Mouse (Mus musculus): ENCODE results near the gene Smc5. TPM values are rescaled to one million over a fixed set of nuclear protein-coding genes. Genes with fewer than 3 reads are reported as not detected.

Gene Smc5
- polyA plus RNA-seq, 1 experiment from 2014 or later, result 42.2 TPM

- H3K4me1 ChIP-seq, result no peaks in the 10 kb centered on the region
- 0 out of 2 replicates have a peak, but pooled peaks cover 9% of the 10 kb centered on the region for H3K36me3 ChIP-seq
- H3K4me3 ChIP-seq, result no peak overlapping the region
- ATAC-seq (ENCODE audit: insufficient number of reproducible peaks, insufficient read depth, low FRiP score, low TSS enrichment, low read depth), result no peak
- WGBS, result 91% methylated on average over 7 of the region's 7 CpGs
- H3K4me2 ChIP-seq, result no peak overlapping the region
- H3K27ac ChIP-seq, result no peak overlapping the region
- H3K9me3 ChIP-seq, result no peaks in the 10 kb centered on the region
- H3K9ac ChIP-seq, result no peak overlapping the region
- no peaks in the 10 kb centered on the region for H3K27me3 ChIP-seq
Observed at GRCm38 (mm10) chr19:23188986-23189385, 84.7 kb downstream of the Smc5 start.

GRCm38 (mm10) chr19:23187732-23188131, 86.0 kb downstream of the Smc5 start:
- Histone ChIP-seq H3K9ac (no peak overlapping the region), H3K4me1 (no peaks in the 10 kb centered on the region), H3K27me3 (no peaks in the 10 kb centered on the region), H3K4me2 (no peak overlapping the region), H3K36me3 (0 out of 2 replicates have a peak, but pooled peaks cover 9% of the 10 kb centered on the region), H3K9me3 (no peaks in the 10 kb centered on the region), H3K4me3 (no peak overlapping the region), H3K27ac (no peak overlapping the region)
- no peak for ATAC-seq (ENCODE audit: insufficient number of reproducible peaks, insufficient read depth, low FRiP score, low TSS enrichment, low read depth)
- WGBS, result 87% methylated on average over 6 of the region's 6 CpGs

GRCm38 (mm10) chr19:23184068-23184467, 89.6 kb downstream of the Smc5 start:
- Histone ChIP-seq H3K27ac (no peak overlapping the region), H3K4me2 (no peak overlapping the region), H3K9me3 (no peaks in the 10 kb centered on the region), H3K36me3 (0 out of 2 replicates have a peak, but pooled peaks cover 4% of the 10 kb centered on the region), H3K4me1 (no peaks in the 10 kb centered on the region), H3K9ac (no peak overlapping the region), H3K4me3 (no peak overlapping the region), H3K27me3 (no peaks in the 10 kb centered on the region)
- ATAC-seq (ENCODE audit: insufficient number of reproducible peaks, insufficient read depth, low FRiP score, low TSS enrichment, low read depth), result no peak
- WGBS, result 79% methylated on average over 4 of the region's 4 CpGs

- no peak overlapping the region for H3K4me2 ChIP-seq
- ATAC-seq (ENCODE audit: insufficient number of reproducible peaks, insufficient read depth, low FRiP score, low TSS enrichment, low read depth), result no peak
- 0 out of 2 replicates have a peak, but pooled peaks cover 4% of the 10 kb centered on the region for H3K36me3 ChIP-seq
- H3K27me3 ChIP-seq, result no peaks in the 10 kb centered on the region
- H3K4me3 ChIP-seq, result no peak overlapping the region
- H3K9me3 ChIP-seq, result no peaks in the 10 kb centered on the region
- 90% methylated on average over 4 of the region's 4 CpGs for WGBS
- H3K27ac ChIP-seq, result no peak overlapping the region
- H3K9ac ChIP-seq, result no peak overlapping the region
- H3K4me1 ChIP-seq, result no peaks in the 10 kb centered on the region
Observed at GRCm38 (mm10) chr19:23183493-23183892, 90.2 kb downstream of the Smc5 start.

GRCm38 (mm10) chr19:23178533-23178932, 95.2 kb downstream of the Smc5 start:
- Histone ChIP-seq H3K9me3 (no peaks in the 10 kb centered on the region), H3K27me3 (no peaks in the 10 kb centered on the region), H3K4me1 (no peaks in the 10 kb centered on the region), H3K27ac (no peak overlapping the region), H3K4me2 (no peak overlapping the region), H3K9ac (no peak overlapping the region), H3K4me3 (no peak overlapping the region), H3K36me3 (no peaks in the 10 kb centered on the region)
- no peak for ATAC-seq (ENCODE audit: insufficient number of reproducible peaks, insufficient read depth, low FRiP score, low TSS enrichment, low read depth)
- 96% methylated on average over 3 of the region's 3 CpGs for WGBS

- Histone ChIP-seq H3K4me1 (no peaks in the 10 kb centered on the region), H3K4me3 (no peak overlapping the region), H3K9ac (no peak overlapping the region), H3K27me3 (no peaks in the 10 kb centered on the region), H3K9me3 (no peaks in the 10 kb centered on the region), H3K4me2 (no peak overlapping the region), H3K36me3 (no peaks in the 10 kb centered on the region), H3K27ac (no peak overlapping the region)
- 75% methylated on average over 2 of the region's 2 CpGs for WGBS
- no peak for ATAC-seq (ENCODE audit: insufficient number of reproducible peaks, insufficient read depth, low FRiP score, low TSS enrichment, low read depth)
Observed at GRCm38 (mm10) chr19:23175511-23175910, 98.2 kb downstream of the Smc5 start.

- H3K36me3 ChIP-seq, result no peaks in the 10 kb centered on the region
- WGBS, result 84% methylated on average over 3 of the region's 3 CpGs
Observed at GRCm38 (mm10) chr19:23175090-23175489, 98.6 kb downstream of the Smc5 start.

GRCm38 (mm10) chr19:23171136-23171535, 102.6 kb downstream of the Smc5 start:
- 86% methylated on average over 2 of the region's 2 CpGs for WGBS
- ATAC-seq (ENCODE audit: insufficient number of reproducible peaks, insufficient read depth, low FRiP score, low TSS enrichment, low read depth), result no peak

More at GRCm38 (mm10) chr19:23175090-23175489, 98.6 kb downstream of the Smc5 start:
- H3K4me3 ChIP-seq, result no peak overlapping the region
- H3K9me3 ChIP-seq, result no peaks in the 10 kb centered on the region
- H3K27ac ChIP-seq, result no peak overlapping the region
- H3K4me1 ChIP-seq, result no peaks in the 10 kb centered on the region
- ATAC-seq (ENCODE audit: insufficient number of reproducible peaks, insufficient read depth, low FRiP score, low TSS enrichment, low read depth), result no peak
- no peaks in the 10 kb centered on the region for H3K27me3 ChIP-seq
- no peak overlapping the region for H3K4me2 ChIP-seq
- H3K9ac ChIP-seq, result no peak overlapping the region

GRCm38 (mm10) chr19:23170476-23170875, 103.2 kb downstream of the Smc5 start:
- H3K9ac ChIP-seq, result no peak overlapping the region
- no peaks in the 10 kb centered on the region for H3K36me3 ChIP-seq
- ATAC-seq (ENCODE audit: insufficient number of reproducible peaks, insufficient read depth, low FRiP score, low TSS enrichment, low read depth), result no peak
- no peak overlapping the region for H3K4me2 ChIP-seq
- no peaks in the 10 kb centered on the region for H3K9me3 ChIP-seq
- 0 out of 2 replicates have a peak, but pooled peaks cover 4% of the 10 kb centered on the region for H3K4me1 ChIP-seq
- 81% methylated on average over 5 of the region's 5 CpGs for WGBS
- no peak overlapping the region for H3K4me3 ChIP-seq
- H3K27me3 ChIP-seq, result no peaks in the 10 kb centered on the region
- H3K27ac ChIP-seq, result no peak overlapping the region

More at GRCm38 (mm10) chr19:23171136-23171535, 102.6 kb downstream of the Smc5 start:
- Histone ChIP-seq H3K27ac (no peak overlapping the region), H3K4me3 (no peak overlapping the region), H3K4me1 (0 out of 2 replicates have a peak, but pooled peaks cover 4% of the 10 kb centered on the region), H3K4me2 (no peak overlapping the region), H3K27me3 (no peaks in the 10 kb centered on the region), H3K36me3 (no peaks in the 10 kb centered on the region), H3K9ac (no peak overlapping the region), H3K9me3 (no peaks in the 10 kb centered on the region)

GRCm38 (mm10) chr19:23169659-23170050, 104.0 kb downstream of the Smc5 start:
- H3K9me3 ChIP-seq, result no peaks in the 10 kb centered on the region
- no peak overlapping the region for H3K27ac ChIP-seq
- ATAC-seq (ENCODE audit: insufficient number of reproducible peaks, insufficient read depth, low FRiP score, low TSS enrichment, low read depth), result no peak
- H3K27me3 ChIP-seq, result no peaks in the 10 kb centered on the region
- no peak overlapping the region for H3K9ac ChIP-seq
- H3K4me1 ChIP-seq, result 0 out of 2 replicates have a peak, but pooled peaks cover 4% of the 10 kb centered on the region
- no peak overlapping the region for H3K4me2 ChIP-seq
- no peak overlapping the region for H3K4me3 ChIP-seq
- no peaks in the 10 kb centered on the region for H3K36me3 ChIP-seq
- 94% methylated on average over 2 of the region's 2 CpGs for WGBS

- Histone ChIP-seq H3K9me3 (no peaks in the 10 kb centered on the region), H3K27ac (no peak overlapping the region), H3K9ac (no peak overlapping the region), H3K4me1 (0 out of 2 replicates have a peak, but pooled peaks cover 4% of the 10 kb centered on the region), H3K36me3 (no peaks in the 10 kb centered on the region), H3K4me3 (no peak overlapping the region), H3K4me2 (no peak overlapping the region), H3K27me3 (no peaks in the 10 kb centered on the region)
- 90% methylated on average over 5 of the region's 5 CpGs for WGBS
- no peak for ATAC-seq (ENCODE audit: insufficient number of reproducible peaks, insufficient read depth, low FRiP score, low TSS enrichment, low read depth)
Observed at GRCm38 (mm10) chr19:23168899-23169658, 104.6 kb downstream of the Smc5 start.
